Mouse (Mus musculus) E14TG2a.4 (cell line): Measurements from ENCODE around the gene Zfp92.

Source experiments
- CTCF ChIP-seq: conservative IDR thresholded peaks from 2 replicates; pipeline ENCODE4 v1.5.1; 2014; ENCODE audit warnings: low read length
- NANOG ChIP-seq: IDR thresholded peaks from 2 replicates; pipeline ENCODE4 v1.6.1; 2014; ENCODE audit warnings: borderline replicate concordance, low read length, mixed read lengths

DNA sequence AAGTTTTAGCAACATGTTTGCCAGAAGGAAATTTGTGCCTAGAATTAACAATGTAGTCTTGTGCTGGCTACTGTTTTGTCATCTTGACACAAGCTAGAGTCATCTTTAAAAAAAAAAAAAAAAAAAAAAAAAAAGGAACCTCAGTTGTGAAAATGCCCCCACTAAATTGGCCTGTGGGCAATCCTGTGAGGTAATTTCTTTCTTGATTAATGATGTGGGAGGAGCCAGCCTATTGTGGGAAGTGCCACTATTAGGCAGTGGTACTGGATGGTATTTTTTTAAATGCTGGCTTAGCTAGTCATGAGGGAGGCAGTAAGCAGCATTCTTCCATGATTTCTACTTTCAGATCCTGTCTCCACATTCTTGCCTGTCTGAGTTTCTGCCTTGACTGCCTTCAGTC, 47.6 kb upstream of the Zfp92 start:
- TF ChIP-seq CTCF = no peak
- TF ChIP-seq NANOG = no peak
